Mouse (Mus musculus): ENCODE data around the gene Tmem179b.

- TF ChIP-seq POLR2A (IDR thresholded peaks at IDR 0.05; ENCODE audit: low read depth, low read length) = no peak
- TF ChIP-seq CTCF (conservative IDR thresholded peaks at IDR 0.05; ENCODE audit: insufficient read depth, insufficient read length, low read depth, low read length) = no peak
Measured at GRCm38 (mm10) chr19:8798947-8799315, 24.7 kb upstream of the Tmem179b start.
